Mouse (Mus musculus) C2C12 (cell line): ENCODE measurements around the gene D1Ertd622e.

Experiments
- CEBPB ChIP-seq: IDR thresholded peaks from one replicate; pipeline ENCODE4 v1.6.1; 2011; ENCODE audit warnings: low read depth, mild to moderate bottlenecking, control low read depth, moderate library complexity
- CTCF ChIP-seq: IDR thresholded peaks from one replicate; pipeline ENCODE4 v1.5.1; 2011; ENCODE audit not compliant: control insufficient read depth, insufficient read depth, insufficient read length
- FOSL1 ChIP-seq: IDR thresholded peaks from one replicate; pipeline ENCODE4 v1.8.0; 2011; ENCODE audit warnings: mild to moderate bottlenecking, low read length; ENCODE audit not compliant: poor library complexity, insufficient read depth, severe bottlenecking
- MAX ChIP-seq: IDR thresholded peaks from one replicate; pipeline ENCODE4 v1.6.1; 2011; ENCODE audit warnings: mild to moderate bottlenecking, control low read depth
- MYOD1 ChIP-seq: IDR thresholded peaks from one replicate; pipeline ENCODE4 v1.6.1; 2011; ENCODE audit warnings: low read depth; ENCODE audit not compliant: control insufficient read depth, insufficient read length

GRCm38 (mm10) chr1:97661406-97662241 is at the start of gene D1Ertd622e:
- TF ChIP-seq CEBPB = no peak
- TF ChIP-seq CTCF = no peak
- peak; percentile 58 for TF ChIP-seq MAX
- no peak for TF ChIP-seq FOSL1
- TF ChIP-seq MYOD1 = no peak
